Mouse (Mus musculus): ENCODE measurements around the gene Procr. TPM values are rescaled to one million over a fixed set of nuclear protein-coding genes. Genes with fewer than 3 reads are reported as not detected.

Gene Procr
- polyA plus RNA-seq, 1 experiment = 9.0 TPM

GRCm38 (mm10) chr2:155779066-155779465 lies 28.1 kb downstream of the Procr start:
- H3K4me3 ChIP-seq (ENCODE audit: extremely low read depth, insufficient read depth, insufficient read length) = no peak overlapping the region
- no peak overlapping the region for H3K27ac ChIP-seq (ENCODE audit: insufficient read depth, low read length)
- no peaks in the 10 kb centered on the region for H3K36me3 ChIP-seq (ENCODE audit: control insufficient read depth, insufficient read depth, low read length)
- 53% methylated on average over 7 of the region's 7 CpGs for WGBS
- TF ChIP-seq POLR2A (IDR thresholded peaks at IDR 0.05; ENCODE audit: low read depth, low read length) = no peak
- TF ChIP-seq CTCF (IDR thresholded peaks at IDR 0.05; ENCODE audit: extremely low read depth, insufficient read depth, insufficient read length, insufficient replicate concordance) = no peak
- no peak for DNase-seq (ENCODE audit: low read depth in 1 of 2, low spot score in 2 of 2)
- H3K4me1 ChIP-seq (ENCODE audit: control insufficient read depth, insufficient read depth, insufficient read length) = no peaks in the 10 kb centered on the region
- peaks cover 18% of the 10 kb centered on the region for H3K27me3 ChIP-seq (ENCODE audit: control insufficient read depth, insufficient read depth, low read length)

- 92% methylated on average over 3 of the region's 3 CpGs for WGBS
- H3K27ac ChIP-seq (ENCODE audit: insufficient read depth, low read length) = no peak overlapping the region
- H3K27me3 ChIP-seq (ENCODE audit: control insufficient read depth, insufficient read depth, low read length) = peaks cover 18% of the 10 kb centered on the region
- H3K4me1 ChIP-seq (ENCODE audit: control insufficient read depth, insufficient read depth, insufficient read length) = no peaks in the 10 kb centered on the region
- DNase-seq (ENCODE audit: low read depth in 1 of 2, low spot score in 2 of 2) = no peak
- no peak for TF ChIP-seq CTCF (IDR thresholded peaks at IDR 0.05; ENCODE audit: extremely low read depth, insufficient read depth, insufficient read length, insufficient replicate concordance)
- H3K36me3 ChIP-seq (ENCODE audit: control insufficient read depth, insufficient read depth, low read length) = no peaks in the 10 kb centered on the region
- H3K4me3 ChIP-seq (ENCODE audit: extremely low read depth, insufficient read depth, insufficient read length) = no peak overlapping the region
Measured at GRCm38 (mm10) chr2:155779506-155779905, 28.6 kb downstream of the Procr start.

- TF ChIP-seq POLR2A (IDR thresholded peaks at IDR 0.05; ENCODE audit: low read depth, low read length) = no peak
- no peak for TF ChIP-seq CTCF (IDR thresholded peaks at IDR 0.05; ENCODE audit: extremely low read depth, insufficient read depth, insufficient read length, insufficient replicate concordance)
- Histone ChIP-seq H3K27me3 (ENCODE audit: control insufficient read depth, insufficient read depth, low read length) (no peaks in the 10 kb centered on the region), H3K27ac (ENCODE audit: insufficient read depth, low read length) (no peak overlapping the region), H3K4me1 (ENCODE audit: control insufficient read depth, insufficient read depth, insufficient read length) (no peaks in the 10 kb centered on the region), H3K36me3 (ENCODE audit: control insufficient read depth, insufficient read depth, low read length) (no peaks in the 10 kb centered on the region), H3K4me3 (ENCODE audit: extremely low read depth, insufficient read depth, insufficient read length) (no peak overlapping the region)
- DNase-seq (ENCODE audit: low read depth in 1 of 2, low spot score in 2 of 2) = no peak
- 79% methylated on average over 6 of the region's 6 CpGs for WGBS
Measured at GRCm38 (mm10) chr2:155784534-155784933, 33.6 kb downstream of the Procr start.

- no peak for DNase-seq (ENCODE audit: low read depth in 1 of 2, low spot score in 2 of 2)
- H3K27ac ChIP-seq (ENCODE audit: insufficient read depth, low read length) = no peak overlapping the region
- no peaks in the 10 kb centered on the region for H3K27me3 ChIP-seq (ENCODE audit: control insufficient read depth, insufficient read depth, low read length)
- no peaks in the 10 kb centered on the region for H3K4me1 ChIP-seq (ENCODE audit: control insufficient read depth, insufficient read depth, insufficient read length)
- 24% methylated on average over 5 of the region's 5 CpGs for WGBS
- H3K36me3 ChIP-seq (ENCODE audit: control insufficient read depth, insufficient read depth, low read length) = no peaks in the 10 kb centered on the region
- H3K4me3 ChIP-seq (ENCODE audit: extremely low read depth, insufficient read depth, insufficient read length) = no peak overlapping the region
- TF ChIP-seq CTCF (IDR thresholded peaks at IDR 0.05; ENCODE audit: extremely low read depth, insufficient read depth, insufficient read length, insufficient replicate concordance) = no peak
- no peak for TF ChIP-seq POLR2A (IDR thresholded peaks at IDR 0.05; ENCODE audit: low read depth, low read length)
Measured at GRCm38 (mm10) chr2:155786905-155787304, 36.0 kb downstream of the Procr start.

GRCm38 (mm10) chr2:155787949-155788931 lies 37.3 kb downstream of the Procr start:
- H3K4me3 ChIP-seq (ENCODE audit: extremely low read depth, insufficient read depth, insufficient read length) = no peak overlapping the region
- no peaks in the 10 kb centered on the region for H3K36me3 ChIP-seq (ENCODE audit: control insufficient read depth, insufficient read depth, low read length)
- DNase-seq (ENCODE audit: low read depth in 1 of 2, low spot score in 2 of 2) = no peak
- no peaks in the 10 kb centered on the region for H3K27me3 ChIP-seq (ENCODE audit: control insufficient read depth, insufficient read depth, low read length)
- H3K27ac ChIP-seq (ENCODE audit: insufficient read depth, low read length) = no peak overlapping the region
- no peak for TF ChIP-seq CTCF (IDR thresholded peaks at IDR 0.05; ENCODE audit: extremely low read depth, insufficient read depth, insufficient read length, insufficient replicate concordance)
- no peak for TF ChIP-seq POLR2A (IDR thresholded peaks at IDR 0.05; ENCODE audit: low read depth, low read length)
- no peaks in the 10 kb centered on the region for H3K4me1 ChIP-seq (ENCODE audit: control insufficient read depth, insufficient read depth, insufficient read length)
- WGBS = 66% methylated on average over 18 of the region's 18 CpGs

- H3K27ac ChIP-seq (ENCODE audit: insufficient read depth, low read length) = no peak overlapping the region
- DNase-seq (ENCODE audit: low read depth in 1 of 2, low spot score in 2 of 2) = no peak
- TF ChIP-seq CTCF (IDR thresholded peaks at IDR 0.05; ENCODE audit: extremely low read depth, insufficient read depth, insufficient read length, insufficient replicate concordance) = no peak
- TF ChIP-seq POLR2A (IDR thresholded peaks at IDR 0.05; ENCODE audit: low read depth, low read length) = no peak
- 21% methylated on average over 12 of the region's 12 CpGs for WGBS
- H3K27me3 ChIP-seq (ENCODE audit: control insufficient read depth, insufficient read depth, low read length) = no peaks in the 10 kb centered on the region
- H3K4me1 ChIP-seq (ENCODE audit: control insufficient read depth, insufficient read depth, insufficient read length) = no peaks in the 10 kb centered on the region
- no peaks in the 10 kb centered on the region for H3K36me3 ChIP-seq (ENCODE audit: control insufficient read depth, insufficient read depth, low read length)
- no peak overlapping the region for H3K4me3 ChIP-seq (ENCODE audit: extremely low read depth, insufficient read depth, insufficient read length)
Measured at GRCm38 (mm10) chr2:155792899-155793298, 42.0 kb downstream of the Procr start.

All from spleen, adult 2 months (tissue).